Mouse (Mus musculus): ENCODE results near the gene Tbx2. TPM values are rescaled to one million over a fixed set of nuclear protein-coding genes. Genes with fewer than 3 reads are reported as not detected.

Gene Tbx2
- total RNA-seq, 1 experiment, result 0.80 TPM

DNA sequence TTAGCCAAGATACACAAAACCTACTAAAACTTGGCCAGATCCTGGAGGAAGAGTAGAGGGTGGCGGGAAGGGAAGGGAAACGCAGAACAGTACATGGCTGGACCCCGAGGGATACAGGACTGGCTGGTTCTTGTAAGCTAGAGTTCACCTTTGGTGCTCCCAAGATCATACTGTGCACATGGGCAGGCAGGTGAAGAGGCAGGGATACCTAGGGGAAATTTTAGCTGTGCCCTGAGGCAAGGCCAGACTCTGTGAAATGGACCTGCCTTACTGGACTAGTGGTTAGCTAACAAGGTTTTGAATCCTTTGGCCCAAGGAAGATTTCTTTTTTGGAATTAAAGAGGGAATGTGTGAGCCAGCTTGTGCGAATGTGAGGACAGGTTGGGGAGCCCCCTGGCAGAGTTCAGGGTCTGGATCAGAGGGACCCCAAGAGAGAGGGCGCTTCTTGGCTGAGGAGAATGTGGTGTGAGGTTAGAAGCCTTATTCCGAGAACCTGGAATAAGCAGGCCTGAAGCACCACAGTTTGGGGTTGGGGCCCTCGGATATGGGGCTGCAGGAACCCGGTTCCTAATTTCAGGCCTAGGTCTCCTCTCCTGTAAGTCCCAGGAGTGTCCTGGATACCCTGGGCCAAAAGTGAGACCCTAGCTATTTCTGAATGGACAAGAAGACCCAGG, 56.8 kb downstream of the Tbx2 start:
- Histone ChIP-seq H3K9ac (ENCODE audit: insufficient read depth, low read depth, low read length, poor library complexity, severe bottlenecking) (no peak overlapping the region), H3K36me3 (ENCODE audit: control insufficient read depth, insufficient read depth, low read length, poor library complexity, severe bottlenecking) (no peaks in the 10 kb centered on the region), H3K4me1 (ENCODE audit: control insufficient read depth in 2 of 2, insufficient read depth in 2 of 2, low read length in 2 of 2, poor library complexity in 1 of 2) (peaks cover 0 to 11% of the 10 kb centered on the region in 2 experiments; a peak in 2 of 4 replicates), H3K27ac (ENCODE audit: insufficient read depth, low read depth, low read length, poor library complexity, severe bottlenecking) (no peak overlapping the region), H3K4me3 (ENCODE audit: insufficient read depth in 1 of 2, low read depth in 1 of 2, low read length in 2 of 2, poor library complexity in 1 of 2, severe bottlenecking in 1 of 2) (no peak overlapping the region), H3K9me3 (ENCODE audit: control insufficient read depth, insufficient read depth, low read depth, low read length) (no peaks in the 10 kb centered on the region)
- in situ Hi-C loops (cut with MboI; ENCODE audit: low sequenced_read_pairs in 2 of 2, unreplicated experiment in 2 of 2), result loop anchor here (5.0 kb wide), 2 partner anchors 47 to 52 kb away; no protein-coding TSS in a partner anchor
- DNase-seq (ENCODE audit: low read depth, low spot score), result no peak
- TF ChIP-seq MAFK (IDR thresholded peaks at IDR 0.05; ENCODE audit: insufficient read depth, low read depth, low read length) (no peak), HCFC1 (IDR thresholded peaks at IDR 0.05; ENCODE audit: borderline replicate concordance, insufficient read depth, low read length) (no peak)

DNA sequence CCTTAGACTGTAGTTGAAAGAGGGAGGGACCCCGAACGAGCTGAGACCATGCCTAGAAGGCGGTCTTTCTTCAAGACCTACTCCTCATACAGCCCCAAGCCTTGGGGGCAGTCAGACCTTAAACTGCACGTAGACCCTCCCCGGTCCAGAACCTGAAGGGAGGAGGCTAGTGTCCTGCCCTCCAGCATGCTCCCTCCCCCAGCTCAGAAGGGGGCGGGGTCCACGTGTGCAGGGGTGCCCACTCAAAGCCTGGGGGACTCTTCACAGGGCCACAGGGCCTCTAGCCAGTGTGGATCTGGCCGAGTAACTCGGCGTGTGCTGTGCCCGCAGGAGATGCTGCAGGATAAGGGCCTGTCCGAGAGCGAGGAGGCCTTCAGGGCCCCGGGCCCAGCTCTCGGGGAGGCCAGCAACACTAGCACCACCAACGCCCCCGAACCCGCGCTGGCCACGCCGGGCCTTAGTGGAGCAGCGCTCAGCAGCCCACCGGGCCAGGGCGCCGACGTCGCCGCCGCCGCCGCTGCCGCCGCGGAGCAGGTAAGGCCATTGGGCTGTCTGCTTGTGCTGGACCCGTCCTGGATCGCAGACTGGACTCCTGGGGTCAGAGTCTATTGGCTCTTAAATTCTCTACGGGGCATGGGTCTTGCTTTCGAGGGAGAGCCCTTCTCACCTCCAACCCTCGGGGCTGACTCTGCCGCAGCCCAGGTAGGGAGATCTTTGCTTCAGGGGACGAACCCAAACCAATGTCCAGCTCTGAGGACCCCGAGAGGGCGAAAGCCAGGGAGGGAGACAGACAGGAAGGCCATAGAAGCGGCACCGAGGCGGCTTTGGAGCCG, 57.6 kb downstream of the Tbx2 start:
- in situ Hi-C loops (cut with MboI; ENCODE audit: low sequenced_read_pairs in 2 of 2, unreplicated experiment in 2 of 2), result loop anchor here (5.0 kb wide), 3 partner anchors 48 to 1363 kb away; partner anchors contain the start of gene Lhx1 (in 1 of the 2)
- Histone ChIP-seq H3K36me3 (ENCODE audit: control insufficient read depth, insufficient read depth, low read length, poor library complexity, severe bottlenecking) (no peaks in the 10 kb centered on the region), H3K9me3 (ENCODE audit: control insufficient read depth, insufficient read depth, low read depth, low read length) (no peaks in the 10 kb centered on the region), H3K27ac (ENCODE audit: insufficient read depth, low read depth, low read length, poor library complexity, severe bottlenecking) (no peak overlapping the region), H3K4me1 (ENCODE audit: control insufficient read depth in 2 of 2, insufficient read depth in 2 of 2, low read length in 2 of 2, poor library complexity in 1 of 2) (peaks cover 2 to 11% of the 10 kb centered on the region in 2 experiments; a peak in 2 of 4 replicates), H3K9ac (ENCODE audit: insufficient read depth, low read depth, low read length, poor library complexity, severe bottlenecking) (no peak overlapping the region), H3K4me3 (ENCODE audit: insufficient read depth in 1 of 2, low read depth in 1 of 2, low read length in 2 of 2, poor library complexity in 1 of 2, severe bottlenecking in 1 of 2) (peak overlapping the region in 1 of 2 experiments; percentile 39; a peak in 1 of 4 replicates)
- TF ChIP-seq MAFK (IDR thresholded peaks at IDR 0.05; ENCODE audit: insufficient read depth, low read depth, low read length), result no peak
- TF ChIP-seq ZNF384 (IDR thresholded peaks at IDR 0.05; ENCODE audit: low read depth, low read length), result no peak
- no peak for TF ChIP-seq ZC3H11A (IDR thresholded peaks at IDR 0.05; ENCODE audit: borderline replicate concordance, low read depth, low read length)
- no peak for TF ChIP-seq HCFC1 (IDR thresholded peaks at IDR 0.05; ENCODE audit: borderline replicate concordance, insufficient read depth, low read length)
- TF ChIP-seq CHD2 (IDR thresholded peaks at IDR 0.05; ENCODE audit: low read depth, low read length), result no peak
- no peak for DNase-seq (ENCODE audit: low read depth, low spot score)

DNA sequence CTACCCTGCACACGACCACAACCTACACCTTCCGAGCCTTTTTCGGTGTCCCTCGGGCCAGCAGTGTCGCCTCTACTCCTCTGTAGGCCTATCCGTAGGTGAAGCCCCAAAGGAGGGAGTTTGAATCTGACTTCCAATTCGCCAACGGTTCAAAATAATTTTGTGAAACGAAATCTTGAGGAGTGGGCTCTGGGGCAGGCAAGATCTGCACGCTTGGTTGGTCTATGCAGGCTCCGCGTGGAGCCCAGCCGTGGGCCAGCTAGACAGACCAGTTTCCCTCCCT, 58.2 kb downstream of the Tbx2 start:
- Histone ChIP-seq H3K9me3 (ENCODE audit: control insufficient read depth, insufficient read depth, low read depth, low read length) (no peaks in the 10 kb centered on the region), H3K9ac (ENCODE audit: insufficient read depth, low read depth, low read length, poor library complexity, severe bottlenecking) (no peak overlapping the region), H3K4me3 (ENCODE audit: insufficient read depth in 1 of 2, low read depth in 1 of 2, low read length in 2 of 2, poor library complexity in 1 of 2, severe bottlenecking in 1 of 2) (no peak overlapping the region), H3K4me1 (ENCODE audit: control insufficient read depth in 2 of 2, insufficient read depth in 2 of 2, low read length in 2 of 2, poor library complexity in 1 of 2) (peaks cover 2 to 11% of the 10 kb centered on the region in 2 experiments; a peak in 2 of 4 replicates), H3K36me3 (ENCODE audit: control insufficient read depth, insufficient read depth, low read length, poor library complexity, severe bottlenecking) (no peaks in the 10 kb centered on the region), H3K27ac (ENCODE audit: insufficient read depth, low read depth, low read length, poor library complexity, severe bottlenecking) (no peak overlapping the region)
- no peak for TF ChIP-seq CHD2 (IDR thresholded peaks at IDR 0.05; ENCODE audit: low read depth, low read length)
- no peak for TF ChIP-seq ZNF384 (IDR thresholded peaks at IDR 0.05; ENCODE audit: low read depth, low read length)
- no peak for TF ChIP-seq ZC3H11A (IDR thresholded peaks at IDR 0.05; ENCODE audit: borderline replicate concordance, low read depth, low read length)
- TF ChIP-seq HCFC1 (IDR thresholded peaks at IDR 0.05; ENCODE audit: borderline replicate concordance, insufficient read depth, low read length), result no peak
- no peak for TF ChIP-seq MAFK (IDR thresholded peaks at IDR 0.05; ENCODE audit: insufficient read depth, low read depth, low read length)
- in situ Hi-C loops (cut with MboI; ENCODE audit: low sequenced_read_pairs in 2 of 2, unreplicated experiment in 2 of 2), result loop anchor here in 1 of 2 experiments (5.0 kb wide), 1 partner anchor 1363 kb away; the partner anchor contains the start of gene Lhx1
- DNase-seq (ENCODE audit: low read depth, low spot score), result no peak

DNA sequence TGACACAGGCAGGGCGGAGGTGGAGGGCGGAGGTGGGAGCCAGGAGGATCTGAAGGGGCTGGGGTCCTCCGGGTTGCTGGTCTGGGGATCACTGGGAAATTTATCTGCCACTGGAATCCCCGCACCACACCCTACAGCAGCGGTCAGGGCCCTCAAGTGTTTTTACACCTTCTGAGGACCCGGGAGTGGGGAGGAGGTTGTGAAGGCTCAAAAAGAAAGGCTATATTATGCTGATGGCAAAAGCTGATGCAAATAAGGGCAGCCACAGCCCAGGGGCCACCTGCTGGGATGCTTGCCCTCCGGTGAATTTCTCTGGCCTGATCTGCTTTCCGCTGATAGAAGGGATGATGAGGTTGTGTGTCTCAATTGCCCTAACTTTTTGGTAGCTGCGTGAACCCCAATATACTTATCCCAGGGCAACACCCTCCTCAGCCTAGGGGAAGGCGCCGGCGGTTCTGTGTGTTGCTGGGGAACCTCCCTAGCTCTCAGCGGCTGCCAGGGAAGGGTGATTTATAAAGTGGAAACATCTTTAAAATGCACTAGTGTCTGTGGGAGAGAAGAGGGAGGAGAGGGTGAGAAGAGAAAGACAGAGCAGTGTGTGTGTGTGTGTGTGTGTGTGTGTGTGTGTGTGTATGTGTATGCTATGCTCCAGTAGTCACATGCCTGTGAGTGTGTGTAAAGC, 58.8 kb downstream of the Tbx2 start:
- TF ChIP-seq HCFC1 (IDR thresholded peaks at IDR 0.05; ENCODE audit: borderline replicate concordance, insufficient read depth, low read length) (no peak), MAFK (IDR thresholded peaks at IDR 0.05; ENCODE audit: insufficient read depth, low read depth, low read length) (no peak), ZC3H11A (IDR thresholded peaks at IDR 0.05; ENCODE audit: borderline replicate concordance, low read depth, low read length) (no peak), ZNF384 (IDR thresholded peaks at IDR 0.05; ENCODE audit: low read depth, low read length) (no peak), CHD2 (IDR thresholded peaks at IDR 0.05; ENCODE audit: low read depth, low read length) (no peak)
- no peak for DNase-seq (ENCODE audit: low read depth, low spot score)
- Histone ChIP-seq H3K27ac (ENCODE audit: insufficient read depth, low read depth, low read length, poor library complexity, severe bottlenecking) (no peak overlapping the region), H3K9me3 (ENCODE audit: control insufficient read depth, insufficient read depth, low read depth, low read length) (no peaks in the 10 kb centered on the region), H3K36me3 (ENCODE audit: control insufficient read depth, insufficient read depth, low read length, poor library complexity, severe bottlenecking) (no peaks in the 10 kb centered on the region), H3K4me3 (ENCODE audit: insufficient read depth in 1 of 2, low read depth in 1 of 2, low read length in 2 of 2, poor library complexity in 1 of 2, severe bottlenecking in 1 of 2) (no peak overlapping the region), H3K4me1 (ENCODE audit: control insufficient read depth in 2 of 2, insufficient read depth in 2 of 2, low read length in 2 of 2, poor library complexity in 1 of 2) (peaks cover 2 to 11% of the 10 kb centered on the region in 2 experiments; a peak in 2 of 4 replicates), H3K9ac (ENCODE audit: insufficient read depth, low read depth, low read length, poor library complexity, severe bottlenecking) (no peak overlapping the region)
- in situ Hi-C loops (cut with MboI; ENCODE audit: low sequenced_read_pairs in 2 of 2, unreplicated experiment in 2 of 2), result loop anchor here in 1 of 2 experiments (5.0 kb wide), 1 partner anchor 1364 kb away; the partner anchor contains the start of gene Lhx1

Other genes with a start within 250 kb of the Tbx2 start
- gene Gm11444, start 17.8 kb downstream of the Tbx2 start, total RNA-seq (2012; rRNA removed), result not detected in 2 replicates
- gene Tbx4, start 53.9 kb downstream of the Tbx2 start, total RNA-seq (2012; rRNA removed), result 0.76 and 0.85 TPM in 2 replicates

Measured in ES-E14 (cell line).